Mouse (Mus musculus) kidney, adult 2 months (tissue): ENCODE data around the gene Prr12. TPM values are rescaled to one million over a fixed set of nuclear protein-coding genes. Genes with fewer than 3 reads are reported as not detected.
A peak's percentile ranks its signal among the peaks of the same experiment; 100 is the strongest.

Experiments used
- DNase-seq: peaks from one replicate; pipeline ENCODE4 v3.0.0; 2021
- H3K27ac ChIP-seq: fragments of 200-500 bp; 2 replicates; pipeline ENCODE4 v1.5.1; 2012; ENCODE audit warnings: low read depth, low read length, control low read depth, inconsistent platforms; ENCODE audit not compliant: insufficient read depth
- H3K27me3 ChIP-seq: fragments of 200-500 bp; replicated peaks from 2 replicates; pipeline ENCODE4 v1.6.1; 2012; ENCODE audit warnings: mild to moderate bottlenecking, moderate library complexity, low read length, inconsistent platforms; ENCODE audit not compliant: control insufficient read depth, insufficient read depth
- H3K36me3 ChIP-seq: fragments of 200-500 bp; 2 replicates; pipeline ENCODE4 v1.6.1; 2012; ENCODE audit warnings: mild to moderate bottlenecking, moderate library complexity, low read length, inconsistent platforms; ENCODE audit not compliant: control insufficient read depth, insufficient read depth
- H3K4me1 ChIP-seq: fragments of 200-500 bp; 2 replicates; pipeline ENCODE4 v1.6.1; 2011; ENCODE audit warnings: low read length; ENCODE audit not compliant: control insufficient read depth, insufficient read depth
- H3K4me3 ChIP-seq: fragments of 200-500 bp; 2 replicates; pipeline ENCODE4 v1.5.1; 2011; ENCODE audit warnings: mild to moderate bottlenecking, low read depth, low read length, control low read depth; ENCODE audit not compliant: insufficient read depth
- CTCF ChIP-seq: fragments of 200-500 bp; conservative IDR thresholded peaks from 2 replicates; pipeline ENCODE4 v1.5.1; 2011; ENCODE audit warnings: low read depth, mild to moderate bottlenecking, control low read depth, low read length, moderate library complexity, mixed read lengths; ENCODE audit not compliant: insufficient read depth, insufficient read length
- POLR2A ChIP-seq: fragments of 200-500 bp; IDR thresholded peaks from one replicate; pipeline ENCODE4 v1.6.1; 2011; ENCODE audit warnings: low read depth, low read length, control low read depth
- WGBS: fragments of 180-500 bp; shearing (Covaris S2); methylation state at CpG from one replicate; pipeline ENCODE4 v1.1.7; 2018; 5-methylcytosine and 5-hydroxymethylcytosine counted together
- polyA plus RNA-seq: library from polyadenylated mRNA; depleted of rRNA; stranded (reverse); fragments of >200 nt; gene quantifications from 2 replicates; pipeline ENCODE4 v1.2.3, GENCODE M21; 2012

Prr12 gene
- polyA plus RNA-seq, 1 experiment: 9.1 TPM

DNA sequence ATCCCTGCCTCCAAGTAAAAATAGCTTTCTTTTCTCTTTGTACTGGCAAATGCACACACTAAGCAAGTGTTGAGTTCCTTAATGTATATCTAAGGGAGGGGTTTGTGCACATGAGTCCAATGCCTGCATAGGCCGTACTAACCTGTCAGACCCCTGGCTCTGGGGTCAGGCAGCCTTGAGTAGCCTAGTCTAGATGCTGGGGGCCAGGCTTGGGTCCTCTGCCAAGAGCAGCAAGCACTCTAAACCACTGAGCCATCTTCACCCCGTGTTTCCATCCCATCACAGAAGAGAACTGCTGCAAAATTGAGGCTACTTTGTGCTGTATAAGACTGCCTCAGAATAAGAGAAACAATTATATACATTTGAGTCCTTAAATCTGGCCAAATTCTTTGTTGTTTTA, 25.1 kb upstream of the Prr12 start:
- Histone ChIP-seq H3K4me3 (no peak overlapping the region), H3K36me3 (no peaks in the 10 kb centered on the region), H3K4me1 (no peaks in the 10 kb centered on the region; the same call in 1 of the 2 replicates), H3K27ac (no peak overlapping the region), H3K27me3 (no peaks in the 10 kb centered on the region)
- TF ChIP-seq CTCF (no peak), POLR2A (no peak)
- 83% methylated on average over 2 of the region's 2 CpGs for WGBS
- no peak for DNase-seq

DNA sequence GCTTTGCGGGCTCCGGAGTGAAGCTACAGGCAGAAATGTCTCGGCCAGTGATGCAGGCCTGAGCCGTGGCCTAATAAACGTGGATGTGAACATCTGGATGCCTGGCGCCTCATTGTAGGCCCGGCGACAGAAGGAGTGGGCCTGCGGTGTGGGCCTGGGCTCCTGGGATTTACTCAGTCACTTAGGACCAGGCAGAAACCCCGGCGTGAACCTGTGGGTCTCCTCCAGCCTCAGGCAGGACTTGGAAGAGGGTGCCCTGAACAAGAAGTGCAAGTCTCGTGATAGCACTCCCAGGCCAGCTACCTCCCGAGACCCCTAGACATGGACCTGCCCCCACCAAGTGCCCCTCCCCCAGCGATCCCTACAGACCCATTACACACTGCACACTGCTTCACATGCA, 24.6 kb upstream of the Prr12 start:
- H3K27me3 ChIP-seq: no peaks in the 10 kb centered on the region
- H3K27ac ChIP-seq: no peak overlapping the region
- no peak for TF ChIP-seq CTCF
- no peak for TF ChIP-seq POLR2A
- H3K4me1 ChIP-seq: no peaks in the 10 kb centered on the region
- H3K36me3 ChIP-seq: no peaks in the 10 kb centered on the region
- 91% methylated on average over 14 of the region's 14 CpGs for WGBS
- no peak overlapping the region for H3K4me3 ChIP-seq
- DNase-seq: no peak

DNA sequence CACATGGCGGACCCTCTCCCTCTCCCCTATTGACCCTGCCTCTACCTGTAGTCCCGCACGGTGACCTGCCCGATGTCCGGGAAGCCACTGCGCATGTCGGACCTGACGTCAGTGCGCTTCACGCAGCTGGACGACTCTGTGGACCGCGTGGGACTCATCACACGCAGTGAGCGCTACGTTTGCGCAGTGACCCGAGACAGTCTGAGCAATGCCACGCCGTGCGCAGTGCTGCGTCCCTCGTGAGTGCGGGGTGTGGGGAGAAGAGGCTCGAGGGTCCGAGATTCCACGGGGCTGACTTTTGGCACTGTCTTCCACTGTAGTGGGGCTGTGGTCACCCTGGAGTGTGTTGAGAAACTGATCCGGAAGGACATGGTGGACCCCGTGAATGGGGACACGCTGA, 23.8 kb upstream of the Prr12 start:
- WGBS: 92% methylated on average over 30 of the region's 30 CpGs
- no peak for DNase-seq

DNA sequence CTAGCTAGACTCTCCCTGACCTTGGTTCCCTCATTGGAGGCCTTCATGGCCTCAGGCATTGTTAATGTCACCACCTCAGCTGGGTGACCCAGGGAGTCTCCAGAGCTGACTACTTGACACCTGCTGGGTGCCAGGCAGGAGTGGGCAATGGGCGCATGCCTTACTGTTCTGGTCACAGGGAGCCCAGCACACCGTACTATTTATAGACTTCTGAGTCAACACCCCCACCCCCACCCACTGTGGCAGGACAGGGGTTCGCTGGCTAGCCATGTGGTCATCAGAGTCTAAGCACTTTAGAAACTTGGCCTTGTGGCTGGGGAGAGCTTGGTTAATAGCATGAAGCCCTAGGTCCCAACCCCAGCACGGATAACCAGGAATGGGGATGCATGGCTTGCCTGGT, 22.7 kb upstream of the Prr12 start:
- no peaks in the 10 kb centered on the region for H3K4me1 ChIP-seq
- H3K27me3 ChIP-seq: no peaks in the 10 kb centered on the region
- H3K36me3 ChIP-seq: no peaks in the 10 kb centered on the region
- H3K27ac ChIP-seq: peak overlapping the region; percentile 3; the same call in 1 of the 2 replicates
- no peak for DNase-seq
- H3K4me3 ChIP-seq: no peak overlapping the region
- 34% methylated on average over 4 of the region's 4 CpGs for WGBS
- TF ChIP-seq CTCF (no peak), POLR2A (no peak)

More for the DNA sequence above, 23.8 kb upstream of the Prr12 start:
- no peaks in the 10 kb centered on the region for H3K36me3 ChIP-seq
- no peaks in the 10 kb centered on the region for H3K27me3 ChIP-seq
- H3K4me1 ChIP-seq: no peaks in the 10 kb centered on the region
- TF ChIP-seq POLR2A: no peak
- H3K4me3 ChIP-seq: no peak overlapping the region
- no peak overlapping the region for H3K27ac ChIP-seq

DNA sequence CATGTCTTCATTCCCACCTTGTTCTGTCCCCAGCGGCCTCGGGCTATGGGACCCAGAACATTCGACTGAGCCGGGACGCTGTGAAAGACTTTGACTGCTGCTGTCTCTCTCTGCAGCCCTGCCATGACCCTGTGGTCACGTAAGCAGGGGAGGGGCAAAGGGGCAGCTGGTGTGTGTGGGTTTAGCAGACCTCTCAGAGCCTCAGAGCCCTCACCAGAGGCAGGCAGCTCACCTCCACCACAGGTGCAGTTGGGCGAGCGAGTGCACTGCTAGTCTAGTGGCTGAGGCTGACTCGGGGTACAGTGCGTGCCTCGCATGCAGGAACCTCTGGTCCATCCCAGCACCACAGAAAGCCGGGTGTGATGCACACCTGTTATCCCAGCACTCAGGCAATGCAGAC, 21.3 kb upstream of the Prr12 start:
- no peaks in the 10 kb centered on the region for H3K4me1 ChIP-seq
- no peaks in the 10 kb centered on the region for H3K27me3 ChIP-seq
- DNase-seq: no peak
- WGBS: 91% methylated on average over 12 of the region's 12 CpGs
- TF ChIP-seq CTCF (no peak), POLR2A (no peak)
- H3K27ac ChIP-seq: no peak overlapping the region
- H3K36me3 ChIP-seq: no peaks in the 10 kb centered on the region
- H3K4me3 ChIP-seq: no peak overlapping the region

DNA sequence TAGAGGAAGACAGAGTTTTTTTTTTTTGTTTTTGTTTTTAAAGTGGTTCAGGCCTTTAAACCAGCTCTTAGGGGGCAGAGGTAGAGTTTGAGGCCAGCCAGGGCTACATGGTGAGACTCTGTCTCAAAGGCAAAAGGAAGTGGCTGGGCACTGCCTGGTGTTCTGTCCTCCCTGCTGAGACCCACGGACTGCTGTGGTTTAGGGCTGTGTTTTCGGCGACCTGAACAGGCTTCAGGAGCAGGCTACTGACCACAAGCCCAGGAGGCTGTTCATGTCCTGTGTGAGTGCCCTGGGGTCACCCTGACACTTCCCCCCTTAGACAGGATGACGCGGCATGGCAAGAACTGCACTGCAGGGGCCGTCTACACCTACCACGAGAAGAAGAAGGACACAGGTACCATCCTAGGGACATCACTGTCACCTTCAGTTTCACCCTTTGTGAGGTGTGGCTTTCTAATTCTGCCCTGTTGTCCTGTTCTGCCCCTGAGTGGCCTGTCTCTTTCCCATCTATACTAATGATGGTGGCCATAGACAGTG, 20.6 kb upstream of the Prr12 start:
- no peak for DNase-seq
- H3K36me3 ChIP-seq: no peaks in the 10 kb centered on the region
- no peaks in the 10 kb centered on the region for H3K4me1 ChIP-seq
- WGBS: 79% methylated on average over 7 of the region's 7 CpGs
- TF ChIP-seq CTCF (no peak), POLR2A (no peak)
- no peaks in the 10 kb centered on the region for H3K27me3 ChIP-seq
- no peak overlapping the region for H3K4me3 ChIP-seq
- no peak overlapping the region for H3K27ac ChIP-seq

DNA sequence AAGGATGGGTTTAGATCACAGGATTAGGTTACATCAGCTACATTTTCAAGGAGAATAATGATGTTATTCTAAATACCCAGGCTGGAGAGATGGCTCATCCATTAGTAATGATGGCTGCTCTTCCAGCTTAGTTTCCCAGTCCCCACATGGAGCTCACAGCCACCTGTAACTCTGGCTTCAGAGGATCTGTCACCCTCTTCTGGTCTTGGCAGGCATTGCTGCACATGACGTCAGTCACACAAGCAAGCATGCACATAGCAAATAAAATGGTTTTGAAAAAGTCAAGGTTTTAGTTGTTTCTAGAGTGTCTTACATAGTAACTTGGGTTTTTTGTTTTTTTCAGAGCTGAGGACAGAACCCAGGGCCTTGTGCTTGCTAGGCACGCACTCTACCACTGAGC, 19.5 kb upstream of the Prr12 start:
- WGBS: 69% methylated on average over 2 of the region's 2 CpGs
- TF ChIP-seq CTCF: peak; percentile 66
- TF ChIP-seq POLR2A: no peak
- H3K4me1 ChIP-seq: no peaks in the 10 kb centered on the region
- H3K27me3 ChIP-seq: no peaks in the 10 kb centered on the region
- H3K27ac ChIP-seq: no peak overlapping the region
- H3K36me3 ChIP-seq: no peaks in the 10 kb centered on the region
- no peak overlapping the region for H3K4me3 ChIP-seq
- peak; percentile 38 for DNase-seq
